Comparison of ENCODE assay signal across 14 mouse cellular contexts in the genomic region with DNA sequence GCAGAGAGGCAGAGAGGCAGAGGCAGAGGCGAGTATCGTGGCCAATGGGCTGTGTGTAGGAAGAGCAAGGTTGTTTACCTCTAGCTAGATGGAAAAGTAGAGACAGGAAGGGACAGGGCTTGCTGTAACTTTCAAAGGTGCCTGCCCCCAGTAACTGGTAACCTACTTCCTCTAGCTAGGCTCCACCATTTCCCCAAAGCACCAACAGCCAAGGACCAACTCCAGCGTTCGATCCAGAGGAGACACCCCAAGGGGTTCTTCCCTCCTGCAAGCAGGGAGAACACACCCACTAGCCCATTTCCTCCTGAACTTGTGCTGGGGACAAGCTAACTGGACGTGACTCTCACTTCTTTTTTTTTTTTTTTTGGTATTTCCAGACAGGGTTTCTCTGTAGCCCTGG. TPM values are rescaled to one million over a fixed set of nuclear protein-coding genes. Genes with fewer than 3 reads are reported as not detected.
A peak's percentile ranks its signal among the peaks of the same experiment; 100 is the strongest.
DNase-seq lines count a peak whose midpoint lies in the region; ATAC-seq and TF ChIP-seq lines count a peak whose summit lies in the region.
"Had no signal": no experiment of that assay in that cellular context is flagged by ENCODE, and none has a peak within 500 bp of the region (broad histone marks: within the 10 kb centered on the region; RNA-seq: fewer than 3 reads in every experiment).

No protein-coding gene starts in this region.

- TF ChIP-seq CTCF in hindbrain, postnatal 0 days (IDR thresholded peaks at IDR 0.05; ENCODE audit: low read depth): no peak

- H3K9me3 ChIP-seq in megakaryocyte, embryonic 14.5 days: no peaks in the 10 kb centered on the region
- H3K9me3 ChIP-seq in hindbrain, postnatal 0 days (ENCODE audit: low read length): no peaks in the 10 kb centered on the region

- no peak overlapping the region for H3K27ac ChIP-seq in hindbrain, postnatal 0 days
- H3K27ac ChIP-seq: heart, adult 2 months had no signal

- peak overlapping the region; percentile 72 for H3K4me3 ChIP-seq in megakaryocyte, embryonic 14.5 days (replicated peaks)
- no peak overlapping the region for H3K4me3 ChIP-seq in hindbrain, postnatal 0 days (ENCODE audit: low read length)
- H3K4me3 ChIP-seq: heart, adult 2 months had no signal

- no peak overlapping the region for H3K4me2 ChIP-seq in hindbrain, postnatal 0 days (ENCODE audit: low read depth, low read length)

- peak; percentile 48 to 62 for DNase-seq in monocyte, adult 2 months (ENCODE audit: low read depth in 1 of 2, low spot score in 2 of 2)
- peak; percentile 36 to 41 for DNase-seq in thymus, postnatal 36 days
- no peak for DNase-seq in hindbrain, postnatal 0 days (ENCODE audit: low spot score)
- DNase-seq in layer of hippocampus, adult 9-11 months: no peak
- no peak for DNase-seq in right cerebral cortex, postnatal 36 days (ENCODE audit: low spot score in 2 of 2)
- DNase-seq: cerebellum, postnatal 25 days; heart, postnatal 36 days; lung, embryonic 14.5 days had no signal

- H3K4me1 ChIP-seq in megakaryocyte, embryonic 14.5 days: peaks cover 51% of the 10 kb centered on the region
- H3K4me1 ChIP-seq in hindbrain, postnatal 0 days (ENCODE audit: insufficient read depth, low read length): peaks cover 20% of the 10 kb centered on the region; the same call in 1 of the 2 replicates

- H3K9ac ChIP-seq in hindbrain, postnatal 0 days (replicated peaks; ENCODE audit: low read length): no peak overlapping the region
- H3K9ac ChIP-seq: lung, embryonic 14.5 days had no signal

- no peaks in the 10 kb centered on the region for H3K36me3 ChIP-seq in megakaryocyte, embryonic 14.5 days (replicated peaks; ENCODE audit: low read length)
- no peaks in the 10 kb centered on the region for H3K36me3 ChIP-seq in hindbrain, postnatal 0 days (ENCODE audit: insufficient read depth, low read length)

- 65% methylated on average over 5 of the region's 5 CpGs for WGBS in hindbrain, postnatal 0 days

- peaks cover 53% of the 10 kb centered on the region for H3K27me3 ChIP-seq in megakaryocyte, embryonic 14.5 days (replicated peaks)
- H3K27me3 ChIP-seq in hindbrain, postnatal 0 days (ENCODE audit: insufficient read depth, low read length): no peaks in the 10 kb centered on the region

- no peak; the same call in 1 of the 2 replicates for ATAC-seq in monocyte, adult 5-6 weeks (replicated peaks; ENCODE audit: insufficient number of reproducible peaks, low FRiP score, low TSS enrichment, poor library complexity, severe bottlenecking)
- ATAC-seq in activated CD4-positive, CD25-positive, alpha-beta regulatory T cell, adult 4 months: peak; percentile 41
- ATAC-seq in hindbrain, postnatal 0 days: no peak
- ATAC-seq: intestine, postnatal 0 days; midbrain, embryonic 16.5 days had no signal

RNA-seq across cellular contexts. Expression of a gene that starts 40.7 kb away (rescaled TPM):
- 77.8 to 90.1 TPM (median 79.8 TPM) in 3 replicates for total RNA-seq in monocyte, adult 5-6 weeks (2017)
- 10 to 100 TPM; 11.5 to 11.9 TPM for polyA plus RNA-seq in activated CD4-positive, CD25-positive, alpha-beta regulatory T cell, adult 4 months (2017; shearing (Covaris generic))
- polyA plus RNA-seq in megakaryocyte, embryonic 14.5 days (2012; ENCODE audit: insufficient read depth, low replicate concordance): 1.4 and 3.6 TPM in 2 replicates
- total RNA-seq in hindbrain, postnatal 0 days (2014; rRNA removed): 28.3 and 32.6 TPM in 2 replicates
- polyA plus RNA-seq in hindbrain, postnatal 0 days (2015; fragmentation: Nextera tagmentation; extraction: Ambion mirVana): 18.4 and 19.2 TPM in 2 replicates

RNA-seq across cellular contexts. Expression of a gene that starts 47.2 kb away (rescaled TPM):
- total RNA-seq in monocyte, adult 5-6 weeks (2017): 1,440 to 2,544 TPM (median 2,182 TPM) in 3 replicates
- 100 to 1,000 TPM; 737 to 878 TPM for polyA plus RNA-seq in activated CD4-positive, CD25-positive, alpha-beta regulatory T cell, adult 4 months (2017; shearing (Covaris generic))
- polyA plus RNA-seq in megakaryocyte, embryonic 14.5 days (2012; ENCODE audit: insufficient read depth, low replicate concordance): 752 and 2,061 TPM in 2 replicates
- total RNA-seq in hindbrain, postnatal 0 days (2014; rRNA removed): 1,143 and 1,334 TPM in 2 replicates
- 1,977 and 1,992 TPM in 2 replicates for polyA plus RNA-seq in hindbrain, postnatal 0 days (2015; fragmentation: Nextera tagmentation; extraction: Ambion mirVana)

Comparison
In these comparisons a context has a peak if more than half of its experiments do, and no peak if none do; other contexts are left out.
1. DNase-seq: peak in monocyte, adult 2 months (2 of 2) and thymus, postnatal 36 days (2 of 2); none in hindbrain, postnatal 0 days (single experiment), layer of hippocampus, adult 9-11 months (single experiment) and right cerebral cortex, postnatal 36 days (0 of 2).